Mouse (Mus musculus): ENCODE measurements around the gene Morc4. TPM values are rescaled to one million over a fixed set of nuclear protein-coding genes. Genes with fewer than 3 reads are reported as not detected.

Gene Morc4
- polyA plus RNA-seq, 2 experiments: 9.4 to 17.7 TPM

- H3K9me3 ChIP-seq (ENCODE audit: control insufficient read depth, low read length): no peaks in the 10 kb centered on the region
- no peaks in the 10 kb centered on the region for H3K36me3 ChIP-seq (replicated peaks; ENCODE audit: control insufficient read depth, insufficient read depth, low read depth)
- H3K27me3 ChIP-seq (ENCODE audit: control insufficient read depth, insufficient read depth, low read length): no peaks in the 10 kb centered on the region
- no peak overlapping the region for H3K4me3 ChIP-seq (ENCODE audit: insufficient read depth in 1 of 2, low read depth in 2 of 2, low read length in 2 of 2)
- H3K4me2 ChIP-seq (ENCODE audit: low read depth): no peak overlapping the region
- H3K4me1 ChIP-seq (replicated peaks; ENCODE audit: control insufficient read depth in 2 of 2, insufficient read depth in 2 of 2, low read length in 1 of 2): peaks cover 0 to 7% of the 10 kb centered on the region in 2 experiments; a peak in 2 of 4 replicates
- WGBS (ENCODE audit: insufficient replicate concordance): 60% methylated on average over 4 of the region's 4 CpGs
- H3K27ac ChIP-seq: no peak overlapping the region
- ATAC-seq (ENCODE audit: insufficient read depth) (no peak), DNase-seq (ENCODE audit: low read depth in 3 of 3, low spot score in 3 of 3) (no peak)
- TF ChIP-seq CTCF (IDR thresholded peaks at IDR 0.05; ENCODE audit: low read depth) (no peak), EP300 (IDR thresholded peaks at IDR 0.05; ENCODE audit: low read depth) (no peak)
- H3K9ac ChIP-seq (replicated peaks): no peak overlapping the region
These were observed 63.4 kb downstream of the Morc4 start for GRCm38 (mm10) chrX:139808085-139808484.

- Histone ChIP-seq H3K9me3 (ENCODE audit: control insufficient read depth, low read length) (no peaks in the 10 kb centered on the region), H3K4me3 (ENCODE audit: insufficient read depth in 1 of 2, low read depth in 2 of 2, low read length in 2 of 2) (no peak overlapping the region), H3K4me2 (ENCODE audit: low read depth) (no peak overlapping the region), H3K36me3 (replicated peaks; ENCODE audit: control insufficient read depth, insufficient read depth, low read depth) (no peaks in the 10 kb centered on the region), H3K4me1 (replicated peaks; ENCODE audit: control insufficient read depth in 2 of 2, insufficient read depth in 2 of 2, low read length in 1 of 2) (peaks cover 0 to 2% of the 10 kb centered on the region in 2 experiments; a peak in 1 of 4 replicates), H3K27me3 (ENCODE audit: control insufficient read depth, insufficient read depth, low read length) (no peaks in the 10 kb centered on the region), H3K9ac (replicated peaks) (no peak overlapping the region), H3K27ac (no peak overlapping the region)
- ATAC-seq (ENCODE audit: insufficient read depth): no peak
- TF ChIP-seq CTCF (IDR thresholded peaks at IDR 0.05; ENCODE audit: low read depth) (no peak), EP300 (IDR thresholded peaks at IDR 0.05; ENCODE audit: low read depth) (no peak)
- 59% methylated on average over 2 of the region's 2 CpGs for WGBS (ENCODE audit: insufficient replicate concordance)
- DNase-seq (ENCODE audit: low read depth in 3 of 3, low spot score in 3 of 3): no peak
These were observed 64.1 kb downstream of the Morc4 start for GRCm38 (mm10) chrX:139807391-139807790.

DNA sequence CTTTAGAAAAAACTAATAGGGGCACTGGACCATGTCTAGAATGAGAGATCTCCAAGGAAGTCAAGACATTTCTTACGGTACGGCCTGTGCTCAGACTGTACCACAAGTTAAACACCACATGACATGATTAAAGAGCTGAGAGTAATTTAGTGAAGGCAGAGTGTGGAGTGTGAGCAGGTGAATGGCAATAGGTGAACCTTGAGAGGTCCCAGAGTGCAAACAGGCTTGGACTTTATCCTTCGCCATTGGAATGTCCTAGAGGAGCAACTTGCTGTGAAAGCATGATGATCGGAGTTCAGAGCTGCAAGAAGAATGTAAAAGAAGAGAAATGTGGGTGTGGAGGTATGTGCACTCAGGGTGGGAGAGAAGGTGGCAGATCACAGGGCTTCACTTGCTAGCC, 65.6 kb downstream of the Morc4 start:
- no peak for DNase-seq (ENCODE audit: low read depth in 3 of 3, low spot score in 3 of 3)
- Histone ChIP-seq H3K36me3 (replicated peaks; ENCODE audit: control insufficient read depth, insufficient read depth, low read depth) (no peaks in the 10 kb centered on the region), H3K4me1 (replicated peaks; ENCODE audit: control insufficient read depth in 2 of 2, insufficient read depth in 2 of 2, low read length in 1 of 2) (no peaks in the 10 kb centered on the region), H3K27me3 (ENCODE audit: control insufficient read depth, insufficient read depth, low read length) (no peaks in the 10 kb centered on the region), H3K9ac (replicated peaks) (no peak overlapping the region), H3K27ac (no peak overlapping the region), H3K4me3 (ENCODE audit: insufficient read depth in 1 of 2, low read depth in 2 of 2, low read length in 2 of 2) (no peak overlapping the region), H3K4me2 (ENCODE audit: low read depth) (no peak overlapping the region), H3K9me3 (ENCODE audit: control insufficient read depth, low read length) (no peaks in the 10 kb centered on the region)
- 83% methylated on average over 4 of the region's 4 CpGs for WGBS (ENCODE audit: insufficient replicate concordance)
- no peak for ATAC-seq (ENCODE audit: insufficient read depth)
- TF ChIP-seq EP300 (IDR thresholded peaks at IDR 0.05; ENCODE audit: low read depth) (no peak), CTCF (IDR thresholded peaks at IDR 0.05; ENCODE audit: low read depth) (no peak)

DNA sequence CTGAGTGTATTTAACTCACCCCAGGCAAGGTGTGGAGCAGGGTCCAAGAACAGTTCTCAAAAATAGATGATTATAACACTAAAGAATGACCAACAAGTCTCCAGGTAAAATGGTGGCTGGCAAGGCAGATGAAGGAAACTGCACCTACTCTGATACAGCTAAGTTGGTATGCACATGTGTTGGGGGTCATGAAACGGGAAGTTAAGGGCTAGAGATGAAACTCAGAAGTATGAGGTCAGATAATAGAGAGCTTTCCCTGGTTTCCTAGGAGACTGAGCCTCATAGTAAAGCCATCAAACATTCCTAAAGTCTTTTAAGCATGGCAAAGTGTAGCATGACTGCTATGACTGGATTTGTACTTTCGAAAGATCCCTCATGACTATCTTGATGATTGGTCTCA, 68.4 kb downstream of the Morc4 start:
- Histone ChIP-seq H3K4me2 (ENCODE audit: low read depth) (no peak overlapping the region), H3K9me3 (ENCODE audit: control insufficient read depth, low read length) (no peaks in the 10 kb centered on the region), H3K36me3 (replicated peaks; ENCODE audit: control insufficient read depth, insufficient read depth, low read depth) (no peaks in the 10 kb centered on the region), H3K4me1 (replicated peaks; ENCODE audit: control insufficient read depth in 2 of 2, insufficient read depth in 2 of 2, low read length in 1 of 2) (no peaks in the 10 kb centered on the region), H3K4me3 (ENCODE audit: insufficient read depth in 1 of 2, low read depth in 2 of 2, low read length in 2 of 2) (no peak overlapping the region), H3K27me3 (ENCODE audit: control insufficient read depth, insufficient read depth, low read length) (no peaks in the 10 kb centered on the region), H3K9ac (replicated peaks) (no peak overlapping the region), H3K27ac (no peak overlapping the region)
- WGBS (ENCODE audit: insufficient replicate concordance): 46% methylated on average over 2 of the region's 2 CpGs
- ATAC-seq (ENCODE audit: insufficient read depth) (no peak), DNase-seq (ENCODE audit: low read depth in 3 of 3, low spot score in 3 of 3) (no peak)
- TF ChIP-seq CTCF (IDR thresholded peaks at IDR 0.05; ENCODE audit: low read depth): no peak
- TF ChIP-seq EP300 (IDR thresholded peaks at IDR 0.05; ENCODE audit: low read depth): no peak

DNA sequence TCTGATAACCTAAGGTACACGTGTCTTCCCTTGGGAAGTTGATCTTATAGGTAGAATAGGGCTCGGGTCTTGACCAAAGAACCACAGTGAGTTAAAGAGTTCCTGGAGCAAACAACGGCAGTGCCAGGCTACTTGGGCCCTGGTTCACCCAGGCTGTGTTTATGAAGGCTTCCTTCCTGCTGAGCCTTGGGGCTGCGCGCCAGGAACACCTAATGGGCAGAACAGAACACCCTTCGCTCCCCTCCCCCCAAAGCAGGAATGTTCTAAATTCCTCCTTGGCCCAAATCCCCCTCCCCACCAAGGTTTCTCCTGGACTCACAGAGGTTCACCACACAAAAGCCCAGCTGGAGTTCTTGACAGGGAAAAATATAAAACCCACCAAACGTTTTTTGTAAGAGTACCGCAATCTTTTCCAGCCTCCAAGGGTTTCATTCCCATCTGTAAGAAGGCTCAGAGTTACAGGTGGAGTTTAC, 71.0 kb downstream of the Morc4 start, which contains the start of gene Cldn2:
Cldn2 (plus strand) TSS at position 423 of the 473 bp plus-strand sequence.
- Histone ChIP-seq H3K27me3 (ENCODE audit: control insufficient read depth, insufficient read depth, low read length) (no peaks in the 10 kb centered on the region), H3K9me3 (ENCODE audit: control insufficient read depth, low read length) (no peaks in the 10 kb centered on the region), H3K36me3 (replicated peaks; ENCODE audit: control insufficient read depth, insufficient read depth, low read depth) (no peaks in the 10 kb centered on the region), H3K9ac (replicated peaks) (no peak within 1 kb of the TSS), H3K4me3 (ENCODE audit: insufficient read depth in 1 of 2, low read depth in 2 of 2, low read length in 2 of 2) (no peak within 1 kb of the TSS), H3K27ac (no peak within 1 kb of the TSS), H3K4me1 (replicated peaks; ENCODE audit: control insufficient read depth in 2 of 2, insufficient read depth in 2 of 2, low read length in 1 of 2) (no peaks in the 10 kb centered on the region), H3K4me2 (ENCODE audit: low read depth) (no peak within 1 kb of the TSS)
- TF ChIP-seq CTCF (IDR thresholded peaks at IDR 0.05; ENCODE audit: low read depth) (no peak), EP300 (IDR thresholded peaks at IDR 0.05; ENCODE audit: low read depth) (no peak)
- DNase-seq (ENCODE audit: low read depth in 3 of 3, low spot score in 3 of 3) (no peak), ATAC-seq (ENCODE audit: insufficient read depth) (no peak)
- 65% methylated on average over 8 of the region's 8 CpGs for WGBS (ENCODE audit: insufficient replicate concordance)
